Mouse (Mus musculus) cortical plate, adult 2 months (tissue): ENCODE results near the gene Cldn16.

Experiments
- CTCF ChIP-seq: fragments of 200-500 bp; IDR thresholded peaks from 2 replicates; pipeline ENCODE4 v1.5.1; 2011; ENCODE audit warnings: mild to moderate bottlenecking, control low read depth, low read length; ENCODE audit not compliant: insufficient read depth; ENCODE audit errors: extremely low read depth
- POLR2A ChIP-seq: fragments of 200-500 bp; IDR thresholded peaks from 2 replicates; pipeline ENCODE4 v1.6.1; 2011; ENCODE audit warnings: mild to moderate bottlenecking, low read length, control low read depth; ENCODE audit not compliant: insufficient read depth; ENCODE audit errors: extremely low read depth

DNA sequence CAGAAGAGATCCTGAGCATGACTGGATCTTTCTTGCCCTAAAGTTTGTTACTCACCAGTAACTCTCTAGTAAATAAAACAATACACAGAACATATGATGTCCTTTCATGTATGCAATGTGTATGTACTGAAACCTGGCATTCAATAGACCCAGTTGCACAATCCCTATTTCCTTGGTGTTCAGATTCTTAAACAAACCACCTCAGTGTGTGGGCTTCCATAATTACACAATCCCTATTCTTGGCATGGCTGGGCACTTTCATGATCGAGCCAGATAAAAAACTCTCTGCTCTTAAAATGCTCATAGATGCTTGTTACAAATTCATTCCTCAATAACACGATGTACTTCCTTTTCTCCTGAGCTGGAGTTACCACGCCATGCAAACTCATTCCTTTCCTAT, 21.8 kb upstream of the Cldn16 start:
- no peak for TF ChIP-seq CTCF
- TF ChIP-seq POLR2A, result no peak
